Mouse (Mus musculus) CH12.LX (cell line): ENCODE measurements around the gene Lrp5.

Experiments
- BHLHE40 ChIP-seq: IDR thresholded peaks from 2 replicates; pipeline ENCODE4 v1.6.1; 2011; ENCODE audit warnings: mild to moderate bottlenecking, low read depth, low read length, improper control_type of control experiment
- CTCF ChIP-seq, 2 experiments: IDR thresholded peaks in 1 of 2; conservative IDR thresholded peaks in 1 of 2; 2 replicates each; pipeline ENCODE4 v1.5.1; 2011 to 2012; ENCODE audit warnings: low read depth in 2 of 2, low read length in 2 of 2, improper control_type of control experiment in 1 of 2, inconsistent platforms in 1 of 2, mild to moderate bottlenecking in 1 of 2, moderate library complexity in 1 of 2
- ELF1 ChIP-seq: IDR thresholded peaks from 2 replicates; pipeline ENCODE4 v1.6.1; 2014; ENCODE audit warnings: low read depth, mild to moderate bottlenecking, inconsistent platforms, low read length, improper control_type of control experiment
- EP300 ChIP-seq: IDR thresholded peaks from 2 replicates; pipeline ENCODE4 v1.6.1; 2011; ENCODE audit warnings: low read length, improper control_type of control experiment
- ETS1 ChIP-seq: conservative IDR thresholded peaks from 2 replicates; pipeline ENCODE4 v1.6.1; 2012; ENCODE audit warnings: low read depth, mild to moderate bottlenecking, inconsistent platforms, low read length, improper control_type of control experiment, moderate library complexity
- GABPA ChIP-seq: IDR thresholded peaks from 2 replicates; pipeline ENCODE4 v1.6.1; 2012; ENCODE audit warnings: low read depth, low read length, improper control_type of control experiment, inconsistent platforms; ENCODE audit not compliant: insufficient replicate concordance
- MAFK ChIP-seq: IDR thresholded peaks from 2 replicates; pipeline ENCODE4 v1.6.1; 2011; ENCODE audit warnings: low read length, improper control_type of control experiment; ENCODE audit not compliant: insufficient replicate concordance
- MEF2A ChIP-seq: IDR thresholded peaks from 2 replicates; pipeline ENCODE4 v1.6.1; 2014; ENCODE audit warnings: low read depth, mild to moderate bottlenecking, inconsistent platforms, low read length, improper control_type of control experiment, borderline replicate concordance
- POLR2A ChIP-seq: IDR thresholded peaks from 2 replicates; pipeline ENCODE4 v1.6.1; 2011; ENCODE audit warnings: low read depth, mild to moderate bottlenecking, improper control_type of control experiment, low read length
- UBTF ChIP-seq: IDR thresholded peaks from 2 replicates; pipeline ENCODE4 v1.6.1; 2012; ENCODE audit warnings: low read depth, mild to moderate bottlenecking, inconsistent platforms, low read length, improper control_type of control experiment, moderate library complexity
- USF1 ChIP-seq: IDR thresholded peaks from 2 replicates; pipeline ENCODE4 v1.6.1; 2014; ENCODE audit warnings: low read depth, mild to moderate bottlenecking, inconsistent platforms, low read length, improper control_type of control experiment
- ZC3H11A ChIP-seq: IDR thresholded peaks from 2 replicates; pipeline ENCODE4 v1.6.1; 2012; ENCODE audit warnings: low read depth, mild to moderate bottlenecking, inconsistent platforms, low read length, improper control_type of control experiment
- ZKSCAN1 ChIP-seq: IDR thresholded peaks from 2 replicates; pipeline ENCODE4 v1.6.1; 2012; ENCODE audit warnings: low read depth, inconsistent platforms, low read length, improper control_type of control experiment, borderline replicate concordance

GRCm38 (mm10) chr19:3699508-3700438 lies 13.4 kb upstream of the Lrp5 start:
- TF ChIP-seq CTCF (conservative IDR thresholded peaks at IDR 0.05 in 1 of 2, IDR thresholded peaks at IDR 0.05 in 1 of 2; ENCODE audit: low read depth in 2 of 2, low read length in 2 of 2) (peak; percentile 51 to 82), MEF2A (no peak), MAFK (no peak), POLR2A (no peak), ZC3H11A (peak; percentile 47; the same call in 1 of the 2 replicates), BHLHE40 (no peak), USF1 (no peak), ETS1 (no peak), EP300 (no peak), ZKSCAN1 (no peak), ELF1 (0 out of 2 replicates have a peak, but pooled peaks have one; percentile 8), GABPA (no peak), UBTF (no peak)
